In the genomic region with DNA sequence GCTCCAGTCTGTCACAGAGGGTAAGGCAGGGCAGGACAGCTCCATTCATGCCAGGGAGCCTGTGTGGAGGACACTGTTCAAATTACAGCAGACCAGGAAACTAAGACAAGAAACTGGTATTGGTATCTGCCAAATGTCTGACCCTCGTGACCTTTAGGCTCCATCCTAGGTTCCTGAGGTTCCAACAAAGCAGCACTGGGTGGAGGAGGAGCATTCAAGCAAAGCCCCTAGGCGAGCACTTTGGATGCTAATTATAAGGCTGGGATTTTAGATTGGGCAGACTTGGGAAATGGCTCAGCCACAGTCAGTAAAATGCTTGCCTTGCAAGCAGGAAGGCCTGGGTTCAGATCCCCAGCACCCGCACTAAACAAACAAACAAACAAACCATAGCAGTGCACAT, we compare ENCODE assay signal across 31 mouse cellular contexts. TPM values are rescaled to one million over a fixed set of nuclear protein-coding genes. Genes with fewer than 3 reads are reported as not detected.
A peak's percentile ranks its signal among the peaks of the same experiment; 100 is the strongest.
DNase-seq lines count a peak whose midpoint lies in the region; ATAC-seq lines count a peak whose summit lies in the region.
"Had no signal": no experiment of that assay in that cellular context is flagged by ENCODE, and none has a peak within 500 bp of the region (broad histone marks: within the 10 kb centered on the region; RNA-seq: fewer than 3 reads in every experiment).

No protein-coding gene starts in this region.

- peaks cover 7% of the 10 kb centered on the region; the same call in 1 of the 2 replicates for H3K4me1 ChIP-seq in limb, embryonic 11.5 days (ENCODE audit: control insufficient read depth, insufficient read depth, low read length)
- H3K4me1 ChIP-seq in limb, embryonic 10.5 days = peaks cover 20% of the 10 kb centered on the region
- peaks cover 14% of the 10 kb centered on the region for H3K4me1 ChIP-seq in intestine, embryonic 15.5 days (replicated peaks)

- 77% methylated on average over 3 of the region's 3 CpGs for WGBS in limb, embryonic 11.5 days
- WGBS in limb, embryonic 10.5 days = 77% methylated on average over 3 of the region's 3 CpGs
- WGBS in intestine, embryonic 15.5 days = 77% methylated on average over 3 of the region's 3 CpGs

- no peak overlapping the region for H3K4me3 ChIP-seq in limb, embryonic 11.5 days (ENCODE audit: low read depth, low read length)
- no peak overlapping the region for H3K4me3 ChIP-seq in limb, embryonic 10.5 days
- no peak overlapping the region for H3K4me3 ChIP-seq in intestine, embryonic 15.5 days (replicated peaks)
- H3K4me3 ChIP-seq: embryonic facial prominence, embryonic 12.5 days; embryonic facial prominence, embryonic 15.5 days; forebrain, embryonic 12.5 days; gastrocnemius, adult 2 months; heart, embryonic 10.5 days; heart, embryonic 13.5 days; hindbrain, embryonic 10.5 days; hindbrain, embryonic 13.5 days had no signal

- H3K27me3 ChIP-seq in limb, embryonic 11.5 days (ENCODE audit: control insufficient read depth, insufficient read depth, low read length) = no peaks in the 10 kb centered on the region
- peaks cover 33% of the 10 kb centered on the region for H3K27me3 ChIP-seq in limb, embryonic 10.5 days (ENCODE audit: low read depth, poor library complexity, severe bottlenecking)
- no peaks in the 10 kb centered on the region for H3K27me3 ChIP-seq in intestine, embryonic 15.5 days (replicated peaks)
- H3K27me3 ChIP-seq: embryonic facial prominence, embryonic 15.5 days; Patski had no signal

- H3K4me2 ChIP-seq in limb, embryonic 11.5 days (ENCODE audit: low read depth, severe bottlenecking) = no peak overlapping the region
- H3K4me2 ChIP-seq in intestine, embryonic 15.5 days (replicated peaks) = no peak overlapping the region
- H3K4me2 ChIP-seq: embryonic facial prominence, embryonic 12.5 days; embryonic facial prominence, embryonic 15.5 days; forebrain, embryonic 12.5 days; heart, embryonic 13.5 days; hindbrain, embryonic 13.5 days had no signal

- H3K9me3 ChIP-seq in limb, embryonic 11.5 days (ENCODE audit: control insufficient read depth, low read length) = no peaks in the 10 kb centered on the region
- no peaks in the 10 kb centered on the region for H3K9me3 ChIP-seq in limb, embryonic 10.5 days (replicated peaks)
- no peaks in the 10 kb centered on the region for H3K9me3 ChIP-seq in intestine, embryonic 15.5 days
- H3K9me3 ChIP-seq: embryonic facial prominence, embryonic 12.5 days; embryonic facial prominence, embryonic 15.5 days; forebrain, embryonic 12.5 days; heart, embryonic 10.5 days; heart, embryonic 13.5 days; hindbrain, embryonic 13.5 days had no signal

- ATAC-seq in limb, embryonic 11.5 days (ENCODE audit: insufficient number of reproducible peaks, low FRiP score, low TSS enrichment, low read depth) = no peak
- ATAC-seq in intestine, embryonic 15.5 days = no peak
- ATAC-seq: CD4-positive, CD25-positive, alpha-beta regulatory T cell, adult 4 months; forebrain, embryonic 16.5 days; hindbrain, embryonic 16.5 days had no signal

- intact Hi-C loops in heart, postnatal 36 days (cut with DNase I) = no loop called here

- no peak overlapping the region for H3K9ac ChIP-seq in limb, embryonic 11.5 days (ENCODE audit: low read length)
- H3K9ac ChIP-seq in intestine, embryonic 15.5 days = no peak overlapping the region
- H3K9ac ChIP-seq: embryonic facial prominence, embryonic 12.5 days; embryonic facial prominence, embryonic 15.5 days; forebrain, embryonic 12.5 days; heart, embryonic 13.5 days; hindbrain, embryonic 13.5 days had no signal

- H3K27ac ChIP-seq in limb, embryonic 11.5 days (replicated peaks; ENCODE audit: low read depth, low read length) = no peak overlapping the region
- no peak overlapping the region for H3K27ac ChIP-seq in limb, embryonic 10.5 days
- H3K27ac ChIP-seq in intestine, embryonic 15.5 days = no peak overlapping the region
- H3K27ac ChIP-seq: embryonic facial prominence, embryonic 12.5 days; embryonic facial prominence, embryonic 15.5 days; forebrain, embryonic 12.5 days; gastrocnemius, adult 2 months; heart, embryonic 10.5 days; heart, embryonic 13.5 days; hindbrain, embryonic 10.5 days; hindbrain, embryonic 13.5 days had no signal

- DNase-seq in heart, postnatal 4 days = peak; percentile 2
- no peak for DNase-seq in heart, postnatal 36 days
- peak; percentile 1 for DNase-seq in limb, embryonic 11.5 days (ENCODE audit: low spot score)
- DNase-seq in limb, embryonic 10.5 days (ENCODE audit: low spot score) = no peak
- DNase-seq in testis, postnatal 10 days (ENCODE audit: low spot score) = peak; percentile 25
- DNase-seq in testis, postnatal 14 days (ENCODE audit: low spot score) = no peak
- peak; percentile 57 for DNase-seq in ZHBTc4 (ENCODE audit: low read depth, low spot score)
- DNase-seq: adrenal gland, adult 2 months; adrenal gland, postnatal 14 days; cerebellum, adult 11 months; cerebellum, adult 2 months; cerebellum, adult 9-11 months; cerebellum, postnatal 25 days; gastrocnemius, adult 2 months; gastrocnemius, postnatal 14 days; heart, adult 18-20 months; heart, postnatal 14 days had no signal

- no peaks in the 10 kb centered on the region for H3K36me3 ChIP-seq in limb, embryonic 11.5 days (ENCODE audit: control insufficient read depth, insufficient read depth, low read length)
- H3K36me3 ChIP-seq in limb, embryonic 10.5 days = no peaks in the 10 kb centered on the region
- H3K36me3 ChIP-seq in intestine, embryonic 15.5 days = no peaks in the 10 kb centered on the region
- H3K36me3 ChIP-seq: embryonic facial prominence, embryonic 12.5 days; embryonic facial prominence, embryonic 15.5 days; forebrain, embryonic 12.5 days; G1E; heart, embryonic 10.5 days; heart, embryonic 13.5 days; hindbrain, embryonic 10.5 days; hindbrain, embryonic 13.5 days had no signal

RNA-seq across cellular contexts. Expression of a gene that starts 2.9 kb away (rescaled TPM):
- total RNA-seq in heart, postnatal 4 days (2021) = 1 to 10 TPM; 1.7 to 1.9 TPM
- total RNA-seq in heart, postnatal 36 days (2021) = under 1 TPM; 0.19 to 0.38 TPM
- 1.5 and 1.9 TPM in 2 replicates for polyA plus RNA-seq in limb, embryonic 11.5 days (2014; fragmentation: Nextera tagmentation; extraction: Ambion mirVana)
- 1.1 and 1.2 TPM in 2 replicates for polyA plus RNA-seq in limb, embryonic 10.5 days (2016; fragmentation: Nextera tagmentation; extraction: Ambion mirVana)
- 7.9 and 8.3 TPM in 2 replicates for polyA plus RNA-seq in intestine, embryonic 15.5 days (2015; fragmentation: Nextera tagmentation; extraction: Ambion mirVana)
- total RNA-seq: G1E; gastrocnemius, adult 2 months had no signal
- polyA plus RNA-seq: C2C12, G1E had no signal

RNA-seq across cellular contexts. Expression of a gene that starts 43.7 kb away (rescaled TPM):
- 10 to 100 TPM; 20.7 to 22.1 TPM for total RNA-seq in heart, postnatal 4 days (2021)
- 10 to 100 TPM; 15.0 to 17.9 TPM for total RNA-seq in heart, postnatal 36 days (2021)
- 42.1 and 46.6 TPM in 2 replicates for polyA plus RNA-seq in limb, embryonic 11.5 days (2014; fragmentation: Nextera tagmentation; extraction: Ambion mirVana)
- polyA plus RNA-seq in limb, embryonic 10.5 days (2016; fragmentation: Nextera tagmentation; extraction: Ambion mirVana) = 38.5 and 40.5 TPM in 2 replicates
- polyA plus RNA-seq in intestine, embryonic 15.5 days (2015; fragmentation: Nextera tagmentation; extraction: Ambion mirVana) = 31.0 and 34.5 TPM in 2 replicates

Comparison
In these comparisons a context has a peak if more than half of its experiments do, and no peak if none do; other contexts are left out.
1. DNase-seq: peak in heart, postnatal 4 days (single experiment), limb, embryonic 11.5 days (single experiment), testis, postnatal 10 days (single experiment) and ZHBTc4 (single experiment); none in heart, postnatal 36 days (0 of 2), limb, embryonic 10.5 days (single experiment) and testis, postnatal 14 days (single experiment).